Mouse (Mus musculus): ENCODE data around the gene Fam213a. TPM values are rescaled to one million over a fixed set of nuclear protein-coding genes. Genes with fewer than 3 reads are reported as not detected.
"Not testable (repeated sequence)": the region's sequence is repeated elsewhere in the genome, so short reads cannot be mapped to it uniquely, and the experiment has no call there.

Fam213a gene
- 1 to 10 TPM; 8.5 to 9.2 TPM for polyA plus RNA-seq (2017; shearing (Covaris generic))

DNA sequence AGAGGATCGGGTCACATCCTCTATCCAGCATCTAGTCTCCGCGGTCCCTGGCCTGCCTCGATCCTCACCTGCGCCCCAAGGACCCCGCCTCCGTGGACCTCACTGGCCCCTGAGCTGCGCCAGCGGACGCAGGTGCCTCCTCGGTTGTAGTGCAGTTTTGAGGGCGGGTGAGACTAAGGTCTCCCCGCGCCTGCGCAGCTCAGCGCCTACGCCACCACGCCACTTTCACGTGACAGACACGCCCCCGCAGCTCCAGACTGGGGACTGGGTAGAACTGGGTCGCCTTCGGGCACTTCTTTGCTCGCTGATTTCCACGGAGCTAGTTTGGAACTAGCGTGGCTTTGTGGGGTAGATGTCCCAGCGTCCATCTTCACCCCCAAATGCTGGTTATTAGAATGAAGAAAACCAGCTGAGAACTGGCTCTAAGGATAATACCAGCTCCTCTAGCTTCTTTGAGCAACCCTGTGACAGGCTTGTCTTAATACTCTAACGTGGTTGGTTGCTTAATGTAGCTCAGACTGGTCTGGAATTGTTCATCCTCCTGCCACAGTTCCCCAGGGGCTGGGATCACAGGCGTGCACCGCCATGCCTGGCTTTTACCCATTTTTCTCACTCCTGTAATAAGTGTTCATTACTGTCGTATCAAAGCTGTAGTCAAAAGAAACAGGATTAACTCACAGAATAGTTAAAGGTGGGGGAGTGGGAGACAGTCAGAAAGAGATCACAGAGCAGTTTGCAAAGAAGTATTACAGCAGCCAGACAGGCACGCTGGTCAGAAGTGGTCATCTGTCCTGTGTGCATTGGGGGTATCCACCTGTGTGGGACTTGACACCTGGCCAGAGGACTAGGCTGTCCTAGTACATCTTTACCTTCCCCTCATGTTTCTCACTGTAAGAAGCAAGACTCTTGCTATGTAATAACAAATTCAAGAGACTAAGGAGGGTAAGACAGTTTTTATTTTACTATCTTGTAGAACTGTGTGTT lies at the start of gene Fam213a:
Gene Fam213a (minus strand): TSS at position 159 of the 984 bp plus-strand sequence.
- ATAC-seq: peak; percentile 96

DNA sequence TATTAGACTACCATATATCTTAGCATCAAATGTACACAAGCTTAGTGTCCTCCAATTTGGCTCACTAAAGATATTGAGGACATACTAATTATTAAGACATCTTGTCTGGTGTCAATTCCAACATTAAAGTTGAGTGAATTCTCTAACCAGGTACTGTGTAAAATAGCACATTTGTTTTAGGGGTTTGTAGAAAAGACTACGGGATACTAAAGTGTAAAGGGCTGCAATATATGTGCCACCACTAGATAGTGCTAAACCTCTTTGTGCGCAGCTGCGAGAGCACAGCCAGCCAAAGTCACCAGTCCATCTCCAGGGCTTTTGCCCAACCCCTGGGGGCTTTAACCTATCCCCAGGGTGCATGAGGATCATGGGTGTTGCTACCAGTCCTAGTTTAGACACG lies 39.6 kb upstream of the Fam213a start:
- ATAC-seq: not testable (repeated sequence)

DNA sequence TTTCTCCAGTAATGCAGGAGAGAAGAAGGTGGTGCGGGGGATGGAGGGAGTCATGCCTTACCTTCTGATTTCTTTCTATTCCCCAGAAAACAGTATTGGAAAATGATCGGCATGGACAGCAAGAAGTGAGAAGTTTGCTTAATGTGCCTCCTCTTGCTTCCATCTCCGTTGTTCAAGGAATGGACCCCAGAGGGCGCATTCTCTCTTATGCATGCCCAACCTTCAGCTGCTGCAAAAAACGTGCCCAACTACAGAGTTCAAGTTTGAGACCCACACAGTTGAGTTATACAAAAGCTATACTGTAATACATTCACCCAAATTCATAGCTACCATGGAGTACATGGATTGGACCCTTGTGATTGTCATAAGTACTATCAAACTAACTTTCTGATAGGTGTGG lies 38.9 kb upstream of the Fam213a start:
- no peak for ATAC-seq

DNA sequence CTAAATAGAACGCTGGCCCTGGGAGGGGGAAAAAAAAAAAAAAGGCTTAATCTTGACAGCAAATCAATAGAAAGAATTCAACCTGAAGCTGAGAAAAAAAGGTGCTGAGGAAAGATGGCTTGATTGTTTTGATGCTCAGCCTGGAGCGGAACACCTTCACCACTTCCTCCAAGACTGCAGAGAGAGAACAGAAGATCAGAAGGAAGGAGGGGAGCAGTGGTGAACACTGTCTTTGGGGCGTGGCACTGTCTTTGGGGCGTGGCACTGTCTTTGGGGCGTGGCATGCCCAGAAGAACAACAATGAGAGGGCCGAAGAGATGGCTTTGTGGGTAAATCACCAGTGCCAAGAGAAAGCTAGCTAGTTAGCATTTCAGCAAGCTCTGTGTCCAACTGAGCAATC lies 36.9 kb upstream of the Fam213a start:
- peak; percentile 90 for ATAC-seq

DNA sequence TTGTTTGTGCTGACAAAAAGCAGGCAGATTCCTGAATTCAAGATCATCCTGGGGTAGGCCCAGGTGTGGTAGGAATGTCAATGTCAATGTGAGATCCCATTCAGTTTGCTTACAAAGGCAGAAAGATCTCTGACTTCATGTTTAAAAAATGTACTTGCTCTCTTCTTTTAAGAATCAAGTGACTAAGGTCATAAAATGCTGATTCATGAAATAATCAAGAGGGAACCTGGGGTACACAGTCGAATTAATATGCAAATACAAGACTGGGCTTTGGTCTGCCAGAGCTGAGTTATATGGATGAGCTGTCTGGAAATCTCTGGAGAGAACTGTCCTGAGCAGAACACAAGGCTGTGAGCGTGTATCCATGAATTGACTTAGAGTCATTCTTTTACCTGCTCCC lies 33.8 kb upstream of the Fam213a start:
- ATAC-seq: no peak

DNA sequence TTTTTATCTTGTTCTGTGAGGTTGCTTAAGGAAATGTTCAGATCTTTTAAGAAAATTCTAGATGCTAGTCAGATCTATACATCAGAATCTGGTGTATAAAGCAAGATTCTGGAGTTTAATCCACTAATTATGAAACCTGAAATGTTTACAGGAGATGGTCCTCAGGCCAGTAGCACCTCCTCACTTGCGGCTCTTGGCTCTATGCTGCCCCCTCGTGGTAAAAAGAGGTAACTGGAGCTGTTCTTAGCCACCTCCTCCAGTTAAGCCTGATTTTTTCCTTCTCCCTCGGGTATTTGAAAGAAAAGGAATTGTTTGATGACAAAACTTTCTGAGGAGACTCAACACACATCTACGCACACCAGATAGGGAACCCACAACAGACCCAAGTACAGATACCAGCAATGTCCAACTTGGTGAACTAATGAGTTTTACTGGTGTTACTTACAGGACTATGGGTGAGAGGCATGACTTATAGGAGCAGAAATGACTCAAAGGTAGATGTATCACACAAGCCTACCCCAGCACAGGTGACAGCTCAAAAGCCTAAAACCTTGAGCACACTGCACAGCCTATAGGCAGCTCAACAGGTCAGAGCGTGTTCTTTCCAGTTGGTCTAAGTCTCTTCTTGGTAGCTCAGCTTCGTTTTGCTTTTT lies 21.7 kb upstream of the Fam213a start:
- ATAC-seq: peak; percentile 68

DNA sequence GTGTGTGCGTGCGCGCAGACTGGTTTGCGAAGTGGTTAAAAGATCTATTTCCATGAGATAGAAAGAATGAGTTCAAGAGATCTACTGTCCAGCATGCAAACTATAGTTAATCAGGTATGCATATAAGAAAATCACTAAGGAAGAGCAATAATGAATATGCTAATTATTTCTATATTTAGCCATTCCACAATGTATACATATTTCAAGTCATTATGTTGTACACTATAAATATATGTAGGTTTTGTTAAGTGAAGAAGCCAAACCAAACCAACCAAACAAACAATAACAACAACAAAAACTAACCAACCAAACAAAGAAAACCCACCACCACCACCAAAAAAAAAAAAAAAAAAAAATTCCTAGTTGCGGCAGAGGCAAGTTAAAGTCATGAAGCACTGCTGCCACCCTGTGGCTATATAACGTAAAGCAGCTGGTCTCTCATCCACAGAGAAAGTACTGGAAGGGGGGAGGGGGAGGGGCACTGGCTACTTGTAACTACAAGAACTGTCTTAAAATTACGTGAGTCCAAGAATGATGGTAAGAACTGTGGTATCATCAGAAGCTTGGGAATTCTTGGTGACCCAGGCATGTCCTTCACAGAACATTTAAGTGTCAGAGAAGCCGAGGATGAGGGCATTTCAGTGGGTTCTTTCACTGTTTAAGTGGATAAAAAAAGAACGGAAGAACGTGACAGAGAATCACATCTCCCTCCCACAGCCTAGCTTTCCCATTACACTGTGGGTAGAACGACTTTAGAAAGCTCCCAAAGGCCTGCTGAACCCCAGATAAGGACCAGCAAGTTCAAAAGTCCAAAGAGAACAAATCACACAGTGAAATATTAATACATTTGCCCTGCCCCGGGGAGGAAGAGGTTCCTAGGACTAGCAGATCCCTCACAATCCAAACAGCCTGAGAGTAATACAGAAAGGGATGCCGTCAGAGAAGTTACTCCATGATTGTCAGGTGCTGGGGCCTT lies 19.8 kb upstream of the Fam213a start:
- ATAC-seq: peak; percentile 69

DNA sequence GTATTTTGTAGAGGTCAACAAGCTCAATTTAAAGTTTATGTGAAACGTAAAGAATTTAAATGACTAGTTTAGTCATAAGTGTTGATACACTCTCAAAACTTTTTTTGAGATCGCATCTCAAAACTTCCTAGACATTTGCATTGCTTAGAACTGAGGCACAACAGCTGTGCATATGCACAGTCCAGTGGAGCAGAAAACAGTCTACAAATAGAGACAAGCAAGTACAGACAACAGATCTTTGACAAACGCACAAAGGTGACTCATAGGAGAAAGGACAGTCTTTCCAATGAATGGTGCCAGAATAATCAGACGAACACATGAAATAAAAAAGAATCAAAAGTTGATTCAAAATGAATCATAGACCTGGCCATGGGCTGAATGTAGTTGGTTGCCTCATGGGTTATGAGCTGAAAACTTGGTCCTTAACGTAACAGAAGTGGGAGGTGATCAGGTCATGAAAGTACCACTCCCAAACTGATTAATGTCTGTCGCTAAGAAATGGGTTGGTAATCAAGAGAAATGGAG lies 17.5 kb upstream of the Fam213a start:
- no peak for ATAC-seq

DNA sequence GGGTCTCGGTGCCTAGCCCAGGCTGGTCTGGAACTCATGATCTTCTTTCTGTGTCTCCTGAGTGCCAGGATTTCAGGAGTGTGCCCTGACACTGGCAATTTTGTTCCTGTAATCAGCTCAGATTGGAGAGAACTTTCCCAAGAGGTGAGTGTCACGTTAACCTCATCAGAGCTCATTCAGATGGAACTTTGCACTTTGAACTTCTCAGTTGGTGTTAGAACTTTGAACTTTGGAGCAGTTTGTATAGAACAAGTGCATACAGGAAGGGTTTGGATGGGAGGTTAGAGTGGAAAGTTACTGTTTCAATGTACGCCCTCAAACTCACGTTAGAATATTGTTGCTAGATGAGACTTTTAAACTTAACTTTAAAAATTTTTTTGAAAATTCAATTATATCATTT lies 15.7 kb upstream of the Fam213a start:
- no peak for ATAC-seq

DNA sequence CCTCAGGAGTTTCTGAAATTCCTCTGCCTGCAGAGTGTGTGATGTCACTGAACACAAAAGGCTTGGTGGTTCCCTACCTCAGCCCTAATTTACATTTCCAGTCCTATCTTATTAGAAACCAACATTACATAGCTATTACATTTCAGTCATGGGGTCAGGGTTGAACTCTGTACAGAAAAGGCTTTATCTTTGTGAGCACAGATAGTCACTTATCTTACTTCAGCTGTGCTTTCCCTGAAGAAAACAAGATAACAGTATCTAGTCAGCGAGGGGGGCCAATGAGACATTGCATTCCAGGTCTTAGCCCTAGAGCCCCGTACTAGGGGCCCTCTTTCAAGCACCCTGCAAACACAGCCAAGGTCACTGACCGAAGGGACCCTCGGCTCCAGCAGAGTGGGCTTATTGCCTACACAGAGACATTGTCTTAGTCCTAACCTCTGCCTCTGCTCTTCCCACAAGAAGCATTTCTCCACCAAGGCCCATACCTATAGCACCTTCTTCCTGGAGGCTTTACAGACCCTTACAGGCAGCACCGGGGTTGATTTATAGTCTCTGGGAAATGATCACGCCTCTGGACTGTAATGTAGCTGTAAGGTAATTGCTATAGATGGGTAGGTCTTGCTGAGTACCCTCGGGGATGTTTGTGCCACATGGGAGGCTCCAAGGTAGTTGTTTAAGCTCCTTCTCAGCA lies 12.2 kb upstream of the Fam213a start:
- no peak for ATAC-seq

DNA sequence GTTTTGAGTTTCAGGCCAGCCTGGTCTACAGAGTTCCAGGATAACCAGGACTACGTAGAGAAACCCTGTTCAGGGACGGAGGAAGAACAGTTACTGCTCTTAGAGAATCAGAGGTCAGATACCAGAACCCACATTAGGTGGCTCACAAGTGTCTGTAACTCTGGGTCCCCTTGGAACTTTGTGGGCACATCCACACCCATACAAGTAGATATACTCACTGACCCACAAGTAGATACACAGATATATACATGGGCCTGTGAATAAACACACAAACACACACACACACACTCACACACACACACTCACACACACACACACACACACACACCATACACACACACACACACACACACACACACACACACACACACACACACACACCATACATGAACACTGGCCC lies 11.5 kb upstream of the Fam213a start:
- no peak for ATAC-seq

DNA sequence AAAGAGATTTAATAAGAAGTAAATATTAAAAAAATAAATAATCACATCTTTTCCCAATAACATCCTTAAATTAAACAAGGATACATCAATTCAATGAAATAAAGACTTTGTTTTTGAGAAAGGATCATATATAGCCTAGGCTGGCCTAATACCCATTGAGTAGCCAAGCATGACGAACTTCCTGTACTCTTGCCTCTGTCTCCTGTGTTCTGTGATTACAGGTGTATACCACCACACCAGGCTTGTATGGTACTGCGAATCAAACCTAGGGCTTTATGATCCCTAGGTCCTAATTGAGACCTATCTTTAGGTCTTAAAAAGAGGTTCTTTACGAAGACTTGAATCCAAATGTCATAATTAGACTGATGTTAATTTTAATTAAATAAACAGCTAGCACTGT lies 7.7 kb upstream of the Fam213a start:
- ATAC-seq: no peak

DNA sequence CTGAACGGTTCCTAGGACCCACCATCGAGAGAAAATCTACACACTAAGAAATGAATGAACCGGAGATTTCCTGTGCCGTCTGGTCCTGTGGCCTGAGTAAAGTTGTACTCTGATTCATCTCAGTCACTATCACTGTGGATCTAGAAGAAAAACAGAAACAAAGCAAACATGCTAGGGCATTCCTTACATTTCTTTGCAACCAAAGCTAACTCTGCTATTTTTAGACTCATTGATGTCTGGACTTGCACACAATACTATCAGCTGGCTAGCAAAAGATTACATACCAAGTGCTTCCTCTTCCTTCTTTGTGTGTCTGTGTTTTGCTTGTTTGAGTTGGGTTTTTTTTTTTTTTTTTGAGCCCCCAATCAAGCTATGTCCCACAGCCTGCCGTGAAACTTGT lies 3.9 kb upstream of the Fam213a start:
- no peak for ATAC-seq

DNA sequence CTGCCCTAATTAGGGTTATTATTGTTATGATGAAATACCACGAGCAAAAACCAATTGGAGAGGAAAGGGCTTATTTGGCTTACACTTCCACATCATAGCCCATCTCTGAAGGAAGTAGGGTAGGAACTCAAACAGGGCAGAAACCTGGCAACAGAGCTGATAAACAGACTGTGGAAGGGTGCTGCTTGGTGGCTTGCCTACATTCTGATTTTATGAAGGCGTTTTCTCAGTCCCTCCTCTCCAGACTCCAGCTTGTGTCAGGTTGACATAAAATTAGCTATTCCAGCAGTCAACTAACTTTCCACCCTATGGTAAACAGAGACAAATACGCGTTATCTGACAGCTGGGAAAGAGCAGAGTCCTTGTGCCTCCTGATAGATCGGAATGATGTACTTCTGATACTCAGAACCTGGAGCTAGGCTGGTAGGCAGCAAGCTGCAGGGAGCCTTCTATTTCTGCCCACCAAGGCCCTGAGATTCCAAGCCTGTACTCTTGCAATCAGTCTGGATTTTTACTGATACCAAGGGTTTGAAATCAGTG lies 1.2 kb upstream of the Fam213a start:
- ATAC-seq: no peak

DNA sequence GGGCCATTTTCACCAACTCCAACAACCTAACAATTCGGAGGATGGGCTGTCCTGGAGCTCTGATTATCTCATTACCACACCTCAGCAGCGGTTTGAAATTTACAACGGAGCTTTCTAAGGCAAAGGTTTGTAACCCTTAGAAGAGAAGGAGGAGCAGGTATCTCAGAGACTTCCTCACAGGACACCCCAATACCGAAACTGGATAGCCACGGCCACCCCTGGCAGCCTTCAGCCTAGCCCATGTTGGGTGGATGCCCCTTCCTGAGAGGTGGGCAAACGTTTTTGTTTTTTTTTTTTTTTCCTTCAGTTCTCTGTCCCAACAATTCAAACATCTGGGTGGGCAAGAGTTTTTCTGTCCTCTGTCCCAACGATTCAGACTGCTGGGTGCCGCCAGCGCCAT lies 445 bp downstream of the Fam213a start:
- ATAC-seq: no peak

DNA sequence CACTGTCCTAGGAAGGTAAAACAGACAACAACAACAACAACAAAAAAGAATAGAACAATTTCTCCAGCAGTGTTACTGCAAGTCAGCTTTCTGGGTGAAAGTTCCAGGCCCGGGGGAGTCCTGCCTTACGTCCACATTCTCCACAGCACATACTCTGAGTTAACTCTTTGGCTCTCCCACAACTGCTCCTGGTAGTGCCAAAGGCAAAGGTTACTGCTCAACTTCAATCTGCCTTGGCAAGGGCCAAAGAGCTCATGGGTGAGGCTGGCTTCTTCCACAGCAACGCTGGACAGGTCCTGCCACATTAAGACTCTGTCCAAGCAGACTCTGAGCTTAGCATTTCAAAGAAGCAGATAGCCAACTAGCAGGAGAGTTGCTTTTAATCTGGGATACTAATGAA lies 1.7 kb downstream of the Fam213a start:
- no peak for ATAC-seq

DNA sequence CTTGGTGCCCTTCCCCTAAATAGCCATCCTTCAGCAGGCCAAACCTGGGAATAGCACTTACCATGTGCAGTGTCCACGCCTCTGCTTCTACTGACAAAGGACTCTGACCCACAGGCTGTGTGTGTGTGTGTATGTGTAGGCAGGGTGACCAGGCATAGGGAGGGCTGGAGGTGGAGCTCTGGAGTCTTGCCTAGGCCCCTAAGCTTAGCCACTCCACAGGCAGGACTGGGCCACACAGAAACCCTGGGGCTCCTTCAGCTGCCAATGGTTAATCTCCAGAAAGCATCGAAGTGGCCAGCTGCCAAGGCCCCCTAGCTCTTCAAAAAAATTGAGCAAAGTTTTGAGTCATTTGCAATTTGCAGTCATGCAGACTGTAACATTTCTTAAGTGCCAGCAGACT lies 5.5 kb downstream of the Fam213a start:
- no peak for ATAC-seq

DNA sequence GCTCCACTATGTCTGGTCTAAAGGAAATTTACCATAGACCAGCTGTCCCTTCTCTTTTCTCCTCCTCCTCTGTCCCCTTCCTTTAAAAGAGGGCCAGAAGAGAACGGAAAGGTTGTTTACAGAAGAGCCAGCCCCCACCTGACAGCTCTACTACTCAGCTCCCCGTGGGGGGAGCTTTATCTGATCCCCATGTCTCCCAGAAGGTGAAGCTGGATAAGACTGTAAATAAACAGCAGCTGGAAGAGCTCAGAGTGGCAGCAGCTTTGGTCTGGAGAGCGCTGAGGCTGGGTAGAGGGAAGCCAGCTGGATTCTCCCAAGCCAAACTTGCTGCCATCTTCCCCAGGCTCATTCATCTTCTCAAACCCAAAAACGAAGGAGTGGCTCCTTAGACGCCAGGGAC lies 5.9 kb downstream of the Fam213a start:
- no peak for ATAC-seq

DNA sequence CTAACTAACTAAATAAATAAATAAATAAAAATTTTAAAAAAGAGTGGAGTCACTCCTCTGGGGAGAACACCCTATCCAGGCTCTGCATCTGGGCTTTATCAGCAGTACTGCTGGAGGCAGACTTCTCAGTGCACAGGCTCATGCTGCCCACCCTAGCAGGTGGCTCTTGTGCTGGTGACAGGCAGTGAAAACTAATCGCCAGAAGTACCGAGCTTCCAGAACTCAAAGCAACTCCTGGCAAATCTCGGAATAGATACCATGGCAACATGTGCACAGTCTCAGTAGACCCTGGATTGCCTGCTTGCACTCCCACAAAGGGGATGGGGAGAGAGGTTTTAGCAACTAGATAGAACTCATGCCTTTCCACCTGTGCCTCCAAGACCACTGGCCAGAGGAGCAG lies 6.7 kb downstream of the Fam213a start:
- no peak for ATAC-seq

DNA sequence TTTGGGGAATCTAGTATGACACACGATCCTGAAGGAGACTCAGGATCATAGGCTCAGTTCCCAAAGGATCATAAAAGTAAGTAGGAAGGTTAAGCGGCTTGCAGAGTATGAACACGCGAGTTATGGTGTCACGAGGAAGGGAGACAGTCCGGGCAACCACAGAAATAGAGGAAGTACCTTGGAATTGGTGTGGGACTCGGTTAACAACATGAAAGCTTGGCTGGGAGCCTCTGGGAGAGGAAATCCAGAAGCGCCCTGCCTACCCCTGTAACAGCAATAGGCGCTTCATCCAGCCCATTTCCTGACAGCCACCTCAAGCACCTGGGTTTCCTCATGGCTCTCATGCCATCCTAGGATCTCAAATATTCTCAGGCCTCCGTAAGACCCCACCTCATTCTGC lies 7.3 kb downstream of the Fam213a start:
- no peak for ATAC-seq

DNA sequence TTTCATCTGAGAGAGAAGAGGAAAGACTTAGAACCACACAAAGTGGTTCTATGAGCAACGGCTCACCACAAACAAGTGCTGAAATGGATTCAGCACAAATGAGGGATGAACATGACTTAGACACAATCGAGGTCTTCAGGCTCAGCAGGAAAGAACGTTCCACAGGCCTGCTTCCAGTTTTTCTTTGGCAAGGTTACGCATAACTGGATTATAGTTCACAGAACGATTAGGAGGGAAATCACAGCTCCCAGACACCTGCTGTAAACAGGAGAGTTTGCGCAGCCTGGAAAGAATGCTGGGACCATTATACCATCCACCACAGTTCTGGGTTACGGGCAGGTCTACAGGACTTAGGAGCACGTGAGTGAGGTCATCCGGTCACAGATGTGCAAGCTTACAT lies 7.9 kb downstream of the Fam213a start:
- ATAC-seq: no peak
